Mouse (Mus musculus): ENCODE results near the gene Ect2l. TPM values are rescaled to one million over a fixed set of nuclear protein-coding genes. Genes with fewer than 3 reads are reported as not detected.

Gene Ect2l
- not detected in 2 replicates for polyA plus RNA-seq (2015; fragmentation: Nextera tagmentation; extraction: Ambion mirVana)

DNA sequence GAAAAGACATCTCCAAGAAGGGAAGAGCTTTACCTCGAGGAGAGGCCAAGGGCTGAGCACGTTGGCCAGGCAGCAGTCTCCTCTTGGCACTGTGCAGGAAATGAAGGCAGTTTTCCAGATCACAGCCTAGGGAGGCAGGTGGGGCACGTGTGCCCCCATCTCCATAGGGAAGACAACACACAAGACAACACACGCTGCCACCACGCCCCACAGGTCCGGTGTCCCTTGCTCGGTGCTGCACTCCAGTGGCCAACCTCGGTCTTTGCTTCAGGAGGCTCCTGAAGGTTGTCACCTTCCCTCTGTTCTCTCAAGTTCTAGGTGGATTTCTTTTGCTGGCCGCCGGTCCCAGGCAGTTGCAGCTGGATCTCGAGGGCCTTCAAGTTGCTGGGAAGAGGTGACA, at the start of gene Ect2l:
Gene Ect2l, minus strand, starts transcription at position 165 of the 400 bp plus-strand sequence.
- no peak within 1 kb of the TSS for H3K4me3 ChIP-seq (ENCODE audit: low read depth, low read length)
- H3K27ac ChIP-seq (ENCODE audit: low read length), result no peak within 1 kb of the TSS
- ATAC-seq (ENCODE audit: low read depth), result no peak
- H3K27me3 ChIP-seq (ENCODE audit: control insufficient read depth, insufficient read depth, low read depth, low read length), result no peaks in the 10 kb centered on the region
- no peak within 1 kb of the TSS for H3K4me2 ChIP-seq (ENCODE audit: low read depth, low read length)
- no peak within 1 kb of the TSS for H3K9ac ChIP-seq (ENCODE audit: low read depth, low read length)
- H3K36me3 ChIP-seq (ENCODE audit: control insufficient read depth, insufficient read depth), result no peaks in the 10 kb centered on the region
- no peaks in the 10 kb centered on the region for H3K4me1 ChIP-seq (ENCODE audit: control insufficient read depth, low read depth, low read length)
- no peaks in the 10 kb centered on the region for H3K9me3 ChIP-seq (replicated peaks; ENCODE audit: control insufficient read depth, low read length)
- 6% methylated on average over 11 of the region's 11 CpGs for WGBS (ENCODE audit: insufficient replicate concordance)

DNA sequence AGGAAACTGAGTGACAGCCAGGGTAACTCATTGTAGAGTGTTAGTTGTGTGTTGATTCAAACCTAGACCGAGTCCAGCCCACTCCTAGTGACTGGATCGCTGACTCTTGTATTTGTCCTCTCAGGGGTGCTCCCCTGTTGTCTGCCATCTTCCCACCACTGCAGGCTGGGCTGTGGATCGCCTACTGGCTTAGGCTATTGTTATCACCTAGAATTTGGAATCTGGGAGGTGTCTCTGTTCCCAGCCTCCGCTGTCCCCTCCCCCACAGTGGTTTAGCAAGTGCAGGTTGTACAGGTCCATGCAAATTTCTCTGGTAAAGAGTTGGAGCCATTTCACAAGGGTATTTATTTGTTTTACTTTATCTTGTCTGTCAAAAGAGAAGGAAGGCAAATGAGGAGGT, 40.7 kb upstream of the Ect2l start:
- no peaks in the 10 kb centered on the region for H3K4me1 ChIP-seq (ENCODE audit: control insufficient read depth, low read depth, low read length)
- 51% methylated on average over 4 of the region's 4 CpGs for WGBS (ENCODE audit: insufficient replicate concordance)
- H3K36me3 ChIP-seq (ENCODE audit: control insufficient read depth, insufficient read depth), result no peaks in the 10 kb centered on the region
- H3K4me3 ChIP-seq (ENCODE audit: low read depth, low read length), result no peak overlapping the region
- no peak overlapping the region for H3K9ac ChIP-seq (ENCODE audit: low read depth, low read length)
- no peak overlapping the region for H3K27ac ChIP-seq (ENCODE audit: low read length)
- H3K4me2 ChIP-seq (ENCODE audit: low read depth, low read length), result no peak overlapping the region
- H3K27me3 ChIP-seq (ENCODE audit: control insufficient read depth, insufficient read depth, low read depth, low read length), result no peaks in the 10 kb centered on the region
- ATAC-seq (ENCODE audit: low read depth), result no peak
- no peaks in the 10 kb centered on the region for H3K9me3 ChIP-seq (replicated peaks; ENCODE audit: control insufficient read depth, low read length)

DNA sequence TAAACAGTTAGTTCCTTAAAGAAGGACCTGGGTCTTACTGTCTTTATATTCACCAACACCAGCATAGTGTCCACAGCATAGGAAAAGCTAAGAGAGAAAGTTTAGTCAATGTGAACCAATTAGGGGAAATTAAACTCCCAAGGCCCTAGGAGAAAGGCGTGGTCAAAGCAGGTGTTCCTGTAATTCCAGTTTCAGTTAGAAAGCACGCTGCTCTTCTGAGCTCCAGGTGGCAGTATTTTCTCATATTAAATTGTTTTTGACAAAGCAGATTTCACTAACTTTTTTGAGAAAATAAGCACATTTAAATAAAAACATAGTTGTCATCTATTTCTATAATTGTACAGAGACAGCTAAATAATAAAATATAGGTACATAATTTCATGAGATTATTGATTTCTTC, 32.9 kb upstream of the Ect2l start:
- H3K4me2 ChIP-seq (ENCODE audit: low read depth, low read length), result no peak overlapping the region
- ATAC-seq (ENCODE audit: low read depth), result no peak

DNA sequence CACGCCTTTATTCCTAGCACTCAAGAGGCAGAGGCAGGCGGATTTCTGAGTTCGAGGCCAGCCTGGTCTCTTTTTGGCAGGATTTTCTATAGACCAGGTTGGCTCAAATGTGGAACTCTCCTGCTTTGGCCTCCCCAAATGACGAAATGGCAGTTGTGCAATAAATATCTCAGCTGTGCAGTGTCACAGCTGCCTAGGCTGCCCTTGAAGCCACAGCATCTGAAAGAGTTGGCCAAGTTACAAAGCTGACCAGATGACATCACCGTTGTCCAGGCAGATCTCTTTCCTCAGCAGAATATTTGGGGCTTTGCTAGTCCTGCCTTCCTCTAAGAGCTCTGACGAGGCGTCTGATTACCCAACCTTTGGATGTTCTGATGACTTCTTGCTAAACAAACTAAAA, 26.5 kb upstream of the Ect2l start:
- H3K4me2 ChIP-seq (ENCODE audit: low read depth, low read length), result no peak overlapping the region
- H3K9me3 ChIP-seq (replicated peaks; ENCODE audit: control insufficient read depth, low read length), result no peaks in the 10 kb centered on the region
- WGBS (ENCODE audit: insufficient replicate concordance), result 58% methylated on average over 7 of the region's 7 CpGs
- H3K27me3 ChIP-seq (ENCODE audit: control insufficient read depth, insufficient read depth, low read depth, low read length), result no peaks in the 10 kb centered on the region
- H3K9ac ChIP-seq (ENCODE audit: low read depth, low read length), result no peak overlapping the region
- H3K36me3 ChIP-seq (ENCODE audit: control insufficient read depth, insufficient read depth), result no peaks in the 10 kb centered on the region
- ATAC-seq (ENCODE audit: low read depth), result no peak
- H3K4me3 ChIP-seq (ENCODE audit: low read depth, low read length), result no peak overlapping the region
- peaks cover 4% of the 10 kb centered on the region for H3K4me1 ChIP-seq (ENCODE audit: control insufficient read depth, low read depth, low read length)
- H3K27ac ChIP-seq (ENCODE audit: low read length), result no peak overlapping the region

More for the DNA sequence above, 32.9 kb upstream of the Ect2l start:
- Histone ChIP-seq H3K36me3 (ENCODE audit: control insufficient read depth, insufficient read depth) (no peaks in the 10 kb centered on the region), H3K9me3 (replicated peaks; ENCODE audit: control insufficient read depth, low read length) (no peaks in the 10 kb centered on the region), H3K9ac (ENCODE audit: low read depth, low read length) (no peak overlapping the region), H3K27me3 (ENCODE audit: control insufficient read depth, insufficient read depth, low read depth, low read length) (no peaks in the 10 kb centered on the region), H3K4me3 (ENCODE audit: low read depth, low read length) (no peak overlapping the region), H3K4me1 (ENCODE audit: control insufficient read depth, low read depth, low read length) (no peaks in the 10 kb centered on the region), H3K27ac (ENCODE audit: low read length) (no peak overlapping the region)
- WGBS (ENCODE audit: insufficient replicate concordance), result 51% methylated on average over 2 of the region's 2 CpGs

DNA sequence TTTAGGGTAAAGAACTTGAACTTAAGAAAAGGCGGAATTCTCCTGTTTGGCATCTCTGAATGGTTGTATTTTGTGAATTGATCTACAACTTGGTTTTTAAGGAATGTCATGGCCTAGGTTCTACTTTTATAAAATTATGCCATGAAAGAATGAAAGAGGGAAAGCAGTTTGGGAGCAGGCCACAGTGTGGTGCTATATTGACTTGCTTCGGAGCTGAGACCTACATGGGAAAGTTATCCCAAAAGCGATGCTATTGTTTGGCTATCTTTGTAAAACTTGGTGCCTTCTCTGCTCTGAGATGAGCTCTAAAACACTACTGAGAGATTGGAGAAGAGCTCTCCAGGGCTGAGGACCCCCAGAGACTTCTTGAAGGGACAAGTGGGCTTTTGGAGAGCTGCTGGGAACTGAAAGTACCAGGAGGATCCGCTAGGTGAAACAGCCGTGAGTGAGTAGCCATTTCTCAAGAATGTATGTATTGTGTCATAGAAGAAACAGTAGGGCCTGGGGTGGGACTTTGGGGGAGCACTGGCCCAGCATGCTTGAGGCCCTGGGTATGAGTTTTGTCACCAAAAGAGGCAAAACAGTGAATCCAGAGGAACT, 25.7 kb upstream of the Ect2l start:
- Histone ChIP-seq H3K4me3 (ENCODE audit: low read depth, low read length) (no peak overlapping the region), H3K27ac (ENCODE audit: low read length) (no peak overlapping the region), H3K27me3 (ENCODE audit: control insufficient read depth, insufficient read depth, low read depth, low read length) (no peaks in the 10 kb centered on the region), H3K4me1 (ENCODE audit: control insufficient read depth, low read depth, low read length) (peaks cover 4% of the 10 kb centered on the region), H3K9me3 (replicated peaks; ENCODE audit: control insufficient read depth, low read length) (no peaks in the 10 kb centered on the region), H3K36me3 (ENCODE audit: control insufficient read depth, insufficient read depth) (no peaks in the 10 kb centered on the region), H3K9ac (ENCODE audit: low read depth, low read length) (no peak overlapping the region), H3K4me2 (ENCODE audit: low read depth, low read length) (no peak overlapping the region)
- no peak for ATAC-seq (ENCODE audit: low read depth)
- WGBS (ENCODE audit: insufficient replicate concordance), result 65% methylated on average over 5 of the region's 5 CpGs

DNA sequence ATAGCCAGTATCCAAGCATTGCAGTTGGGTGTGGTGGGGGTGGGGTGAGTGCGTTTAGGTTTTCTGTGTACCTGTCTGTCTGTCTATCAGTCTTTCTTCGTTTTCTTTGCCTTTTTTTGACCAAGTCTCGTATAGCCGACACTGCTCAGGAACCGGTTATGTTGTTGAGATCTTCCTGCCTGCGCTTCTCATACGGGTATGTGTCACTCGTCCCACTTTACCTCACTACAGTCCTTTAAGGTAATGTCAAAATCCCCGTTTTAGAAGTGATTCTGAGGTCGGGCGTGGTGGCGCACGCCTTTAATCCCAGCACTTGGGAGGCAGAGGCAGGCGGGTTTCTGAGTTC, 24.7 kb upstream of the Ect2l start:
- Histone ChIP-seq H3K4me2 (ENCODE audit: low read depth, low read length) (peak overlapping the region; percentile 87), H3K27me3 (ENCODE audit: control insufficient read depth, insufficient read depth, low read depth, low read length) (no peaks in the 10 kb centered on the region), H3K4me3 (ENCODE audit: low read depth, low read length) (peak overlapping the region; percentile 87), H3K9ac (ENCODE audit: low read depth, low read length) (no peak overlapping the region), H3K36me3 (ENCODE audit: control insufficient read depth, insufficient read depth) (no peaks in the 10 kb centered on the region), H3K9me3 (replicated peaks; ENCODE audit: control insufficient read depth, low read length) (no peaks in the 10 kb centered on the region), H3K27ac (ENCODE audit: low read length) (no peak overlapping the region), H3K4me1 (ENCODE audit: control insufficient read depth, low read depth, low read length) (peaks cover 4% of the 10 kb centered on the region)
- WGBS (ENCODE audit: insufficient replicate concordance), result 12% methylated on average over 14 of the region's 14 CpGs
- ATAC-seq (ENCODE audit: low read depth), result no peak

DNA sequence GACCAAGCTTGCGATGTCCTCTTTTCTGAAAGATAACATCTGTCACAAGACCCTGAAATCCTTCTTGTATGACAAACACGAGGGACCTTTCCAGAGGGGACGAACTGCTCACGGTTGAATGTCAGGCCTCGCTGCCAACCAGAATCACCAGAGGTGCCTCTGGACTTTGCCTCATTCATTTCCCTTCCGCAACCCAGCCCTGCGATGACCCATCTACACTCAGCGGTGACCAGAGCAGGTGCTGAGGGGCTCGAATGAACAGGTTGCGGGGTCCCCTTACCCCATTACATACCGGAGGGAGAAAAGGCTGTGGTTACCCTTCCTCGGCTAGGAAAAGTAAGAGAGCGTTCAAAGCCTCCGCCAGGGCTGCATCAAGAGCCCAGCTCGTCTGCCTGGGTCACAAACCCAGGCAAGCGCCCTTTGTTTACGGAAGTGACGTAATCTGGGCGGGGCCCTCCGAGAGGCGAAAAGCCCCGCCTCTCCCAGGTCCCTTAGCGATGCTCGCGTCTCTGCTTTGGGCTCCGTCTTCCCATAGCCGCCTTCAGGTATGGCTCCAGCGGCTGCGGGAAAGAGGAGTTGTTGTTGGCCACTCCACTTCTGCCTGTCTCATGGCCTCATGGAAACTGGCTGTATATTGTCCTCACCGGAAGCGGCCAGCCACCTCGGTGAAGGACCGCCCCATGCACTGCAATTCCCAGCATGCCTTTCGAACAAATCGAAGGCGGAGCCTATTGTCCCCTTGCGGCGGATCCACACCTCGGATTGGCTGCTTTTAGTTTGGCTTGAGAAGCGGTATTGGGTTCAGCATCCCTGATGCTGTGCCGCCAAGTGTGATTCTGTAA, 24.1 kb upstream of the Ect2l start, which contains the start of gene Ccdc28a:
Gene Ccdc28a, minus strand, starts transcription at position 439 of the 842 bp plus-strand sequence.
- 1% methylated on average over 41 of the region's 41 CpGs for WGBS (ENCODE audit: insufficient replicate concordance)
- peak; percentile 97 for ATAC-seq (ENCODE audit: low read depth)
- Histone ChIP-seq H3K4me2 (ENCODE audit: low read depth, low read length) (peak within 1 kb of the TSS; percentile 87), H3K27me3 (ENCODE audit: control insufficient read depth, insufficient read depth, low read depth, low read length) (no peaks in the 10 kb centered on the region), H3K36me3 (ENCODE audit: control insufficient read depth, insufficient read depth) (no peaks in the 10 kb centered on the region), H3K9ac (ENCODE audit: low read depth, low read length) (peak within 1 kb of the TSS; percentile 79), H3K9me3 (replicated peaks; ENCODE audit: control insufficient read depth, low read length) (no peaks in the 10 kb centered on the region), H3K27ac (ENCODE audit: low read length) (peak within 1 kb of the TSS; percentile 77), H3K4me3 (ENCODE audit: low read depth, low read length) (peak within 1 kb of the TSS; percentile 87), H3K4me1 (ENCODE audit: control insufficient read depth, low read depth, low read length) (peaks cover 4% of the 10 kb centered on the region)

DNA sequence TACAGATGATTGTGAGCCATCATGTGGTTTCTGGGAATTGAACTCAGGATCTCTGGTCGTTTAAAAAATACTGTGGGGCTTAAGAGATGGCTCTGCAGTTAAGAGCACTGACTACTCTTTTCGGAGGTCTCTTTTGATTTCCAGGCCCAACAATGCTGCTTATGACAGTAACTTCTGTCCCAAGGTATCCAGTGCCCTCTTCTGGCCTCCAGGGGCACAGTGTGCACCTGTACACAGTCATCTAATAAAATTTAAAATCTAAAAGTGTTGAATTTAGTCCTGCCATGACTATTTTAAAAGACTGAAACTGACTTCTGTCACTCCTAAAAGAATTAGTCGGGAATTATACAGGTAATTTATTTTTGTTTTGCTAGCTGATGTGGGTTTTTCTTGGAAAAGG, 23.2 kb upstream of the Ect2l start:
- 38% methylated on average over 3 of the region's 3 CpGs for WGBS (ENCODE audit: insufficient replicate concordance)
- Histone ChIP-seq H3K27me3 (ENCODE audit: control insufficient read depth, insufficient read depth, low read depth, low read length) (no peaks in the 10 kb centered on the region), H3K9me3 (replicated peaks; ENCODE audit: control insufficient read depth, low read length) (no peaks in the 10 kb centered on the region), H3K4me3 (ENCODE audit: low read depth, low read length) (peak overlapping the region; percentile 87), H3K9ac (ENCODE audit: low read depth, low read length) (no peak overlapping the region), H3K36me3 (ENCODE audit: control insufficient read depth, insufficient read depth) (no peaks in the 10 kb centered on the region), H3K27ac (ENCODE audit: low read length) (no peak overlapping the region), H3K4me2 (ENCODE audit: low read depth, low read length) (peak overlapping the region; percentile 87), H3K4me1 (ENCODE audit: control insufficient read depth, low read depth, low read length) (peaks cover 4% of the 10 kb centered on the region)
- no peak for ATAC-seq (ENCODE audit: low read depth)

DNA sequence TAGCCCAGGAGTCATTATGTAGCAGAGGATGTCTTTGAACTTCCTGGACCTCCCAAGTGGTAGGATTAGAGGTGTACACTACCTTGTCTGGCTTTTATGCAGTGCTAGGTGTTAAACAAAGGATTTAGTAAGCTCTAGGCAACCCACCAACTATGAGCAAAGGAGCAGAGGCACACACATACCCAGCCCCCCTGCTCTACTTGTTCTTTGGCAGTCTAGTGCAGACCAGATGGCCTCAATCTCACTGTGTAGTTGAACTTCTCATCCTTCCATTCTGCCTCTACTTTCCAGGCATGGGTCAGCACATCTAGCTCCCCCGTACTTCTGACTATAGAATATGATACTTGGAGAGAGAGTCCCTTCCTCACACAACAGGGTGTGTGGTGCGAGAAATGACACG, 13.7 kb upstream of the Ect2l start:
- Histone ChIP-seq H3K27me3 (ENCODE audit: control insufficient read depth, insufficient read depth, low read depth, low read length) (no peaks in the 10 kb centered on the region), H3K9ac (ENCODE audit: low read depth, low read length) (no peak overlapping the region), H3K4me1 (ENCODE audit: control insufficient read depth, low read depth, low read length) (no peaks in the 10 kb centered on the region), H3K4me3 (ENCODE audit: low read depth, low read length) (no peak overlapping the region), H3K9me3 (replicated peaks; ENCODE audit: control insufficient read depth, low read length) (no peaks in the 10 kb centered on the region), H3K27ac (ENCODE audit: low read length) (no peak overlapping the region), H3K4me2 (ENCODE audit: low read depth, low read length) (no peak overlapping the region), H3K36me3 (ENCODE audit: control insufficient read depth, insufficient read depth) (no peaks in the 10 kb centered on the region)
- WGBS (ENCODE audit: insufficient replicate concordance), result 81% methylated on average over 3 of the region's 3 CpGs
- ATAC-seq (ENCODE audit: low read depth), result no peak

Measured in liver, embryonic 16.5 days (tissue).